Mouse (Mus musculus): Measurements from ENCODE around the gene St6gal1.
"Not testable (repeated sequence)": the region's sequence is repeated elsewhere in the genome, so short reads cannot be mapped to it uniquely, and the experiment has no call there.

St6gal1 gene

DNA sequence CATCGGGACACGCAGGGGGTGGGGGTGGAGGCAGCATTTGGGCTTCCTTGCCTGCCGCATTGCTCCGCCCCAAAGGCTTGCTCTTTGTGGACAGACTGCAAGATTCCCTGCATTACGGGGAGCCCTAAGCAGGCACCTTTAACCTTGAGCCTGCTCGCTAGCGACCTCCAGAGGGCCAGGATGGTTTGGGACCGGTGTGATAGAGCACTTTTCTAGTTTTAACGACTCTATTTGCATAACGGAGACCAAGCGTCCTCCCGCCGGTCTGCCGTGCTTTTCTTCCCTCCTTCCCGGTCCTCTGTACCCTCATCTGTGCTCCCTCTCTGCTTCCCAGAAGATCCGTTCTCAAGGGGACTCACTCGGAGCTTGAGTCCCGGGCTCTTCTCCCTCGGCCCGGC is at the start of gene St6gal1:
Gene St6gal1 (plus strand): TSS at position 70 of the 398 bp plus-strand sequence.
- peak; percentile 68 for ATAC-seq (ENCODE audit: insufficient number of reproducible peaks, low FRiP score, low TSS enrichment)

DNA sequence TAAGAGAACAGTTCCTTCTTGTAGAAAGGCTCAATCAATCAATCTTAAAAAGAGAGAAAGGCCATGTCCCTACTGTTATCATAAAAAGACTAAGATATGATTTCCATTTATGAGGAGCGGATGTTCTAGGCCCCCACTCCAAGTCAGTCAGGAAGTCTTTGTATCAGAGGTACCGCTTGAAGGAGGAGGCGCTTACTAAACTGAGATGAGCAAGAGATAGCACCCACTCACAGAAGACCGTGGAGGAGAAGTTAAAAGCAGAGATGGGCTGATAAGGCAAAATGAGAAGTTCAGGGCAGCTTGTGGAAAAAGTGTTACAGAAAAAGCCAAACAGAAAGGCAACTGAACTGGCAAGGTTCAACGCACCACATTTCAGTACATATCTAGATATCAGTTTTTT is 49.7 kb upstream of the St6gal1 start:
- no peak for ATAC-seq (ENCODE audit: insufficient number of reproducible peaks, low FRiP score, low TSS enrichment)

DNA sequence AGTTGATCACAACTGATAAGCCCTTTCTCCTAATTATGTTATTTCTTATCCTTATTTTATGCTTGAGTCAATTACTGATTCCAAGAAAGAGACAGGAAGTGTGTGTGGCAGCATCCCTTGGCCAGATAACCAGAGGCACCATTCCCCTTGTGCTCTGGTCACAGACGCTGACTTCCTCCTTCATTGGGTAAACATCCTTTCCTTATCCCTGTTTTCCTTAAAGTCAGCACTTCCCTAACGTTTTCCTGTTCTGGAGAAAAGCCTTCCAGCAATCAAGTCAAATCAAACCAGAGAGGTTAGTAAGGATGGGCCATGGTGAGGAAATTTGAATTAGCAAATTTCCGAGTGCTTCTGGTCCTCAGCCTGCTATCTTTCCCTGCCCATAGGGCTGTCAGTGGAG is 48.6 kb upstream of the St6gal1 start:
- ATAC-seq (ENCODE audit: insufficient number of reproducible peaks, low FRiP score, low TSS enrichment), result no peak

DNA sequence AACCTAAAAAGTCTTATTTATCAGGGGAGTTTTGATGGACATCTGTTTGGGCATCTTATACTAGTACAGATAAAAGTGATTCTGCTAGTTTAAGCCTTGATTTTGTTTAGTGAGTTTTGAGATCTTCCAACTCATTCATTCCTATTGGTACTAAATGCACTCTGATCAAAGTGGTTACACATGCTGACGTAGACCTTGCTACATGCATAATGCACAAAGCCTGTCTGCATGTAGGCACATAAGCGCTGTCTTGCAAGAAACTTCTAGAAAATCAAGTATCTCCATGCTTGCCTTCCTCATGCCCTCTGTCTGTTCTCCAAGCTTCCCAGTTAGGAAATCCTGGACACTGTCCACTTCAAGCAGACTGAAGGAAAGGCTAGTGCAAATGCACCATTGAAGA is 46.7 kb upstream of the St6gal1 start:
- ATAC-seq (ENCODE audit: insufficient number of reproducible peaks, low FRiP score, low TSS enrichment), result no peak

DNA sequence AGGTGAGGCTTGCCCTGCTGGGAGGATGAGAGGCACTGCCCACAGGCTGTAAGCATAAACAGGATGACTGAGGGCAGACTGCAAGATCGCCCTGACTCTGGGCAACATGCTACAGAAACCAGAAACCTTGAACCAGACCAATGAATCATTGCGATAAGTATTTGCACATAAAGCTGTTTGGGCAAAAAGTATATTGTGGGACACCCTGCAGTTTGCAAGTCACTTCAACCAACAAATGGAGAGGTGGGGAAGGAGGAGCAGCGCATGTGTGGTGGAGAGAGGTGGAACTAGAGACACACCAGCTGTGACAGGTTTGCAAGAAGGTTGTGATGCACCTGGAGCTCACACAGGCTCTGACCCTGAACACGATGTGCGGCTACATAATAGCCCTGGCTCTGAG is 45.7 kb upstream of the St6gal1 start:
- ATAC-seq (ENCODE audit: insufficient number of reproducible peaks, low FRiP score, low TSS enrichment), result no peak

DNA sequence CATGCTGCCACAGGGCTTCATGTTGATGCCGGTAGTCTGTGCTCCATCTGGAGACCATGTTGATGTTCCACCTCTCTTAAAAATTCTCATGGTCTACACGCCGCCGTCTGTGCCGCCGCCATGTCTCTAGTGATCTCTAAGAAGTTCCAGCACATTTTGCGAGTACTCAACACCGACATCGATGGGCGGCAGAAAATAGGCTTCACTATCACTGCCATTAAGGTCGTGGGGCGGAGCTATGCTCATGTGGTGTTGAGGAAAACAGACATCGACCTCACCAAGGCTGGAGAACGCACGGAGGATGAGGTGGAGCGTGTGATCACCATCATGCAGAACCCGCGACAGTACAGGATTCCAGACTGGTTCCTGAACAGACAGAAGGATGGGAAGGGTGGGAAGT is 45.1 kb upstream of the St6gal1 start:
- ATAC-seq (ENCODE audit: insufficient number of reproducible peaks, low FRiP score, low TSS enrichment), result not testable (repeated sequence)

DNA sequence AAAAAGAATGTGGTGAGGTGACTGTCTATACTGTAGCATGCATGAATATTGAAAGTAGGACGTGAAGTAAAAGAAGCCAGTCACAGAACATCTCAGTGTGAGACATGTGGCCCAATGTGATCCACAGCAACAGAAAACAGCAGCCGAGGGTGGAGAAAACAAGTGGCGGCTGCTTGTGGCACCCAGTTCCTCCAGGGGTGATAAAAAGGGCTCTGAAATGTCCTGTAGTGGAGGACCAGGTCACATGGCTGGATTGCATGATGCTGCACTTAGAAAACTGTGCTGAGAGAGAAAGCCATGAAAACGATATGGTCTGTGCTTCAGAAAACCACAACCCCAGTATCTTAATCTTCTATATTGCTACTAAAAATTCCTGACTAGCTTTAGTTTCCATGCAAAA is 43.5 kb upstream of the St6gal1 start:
- ATAC-seq (ENCODE audit: insufficient number of reproducible peaks, low FRiP score, low TSS enrichment), result no peak

DNA sequence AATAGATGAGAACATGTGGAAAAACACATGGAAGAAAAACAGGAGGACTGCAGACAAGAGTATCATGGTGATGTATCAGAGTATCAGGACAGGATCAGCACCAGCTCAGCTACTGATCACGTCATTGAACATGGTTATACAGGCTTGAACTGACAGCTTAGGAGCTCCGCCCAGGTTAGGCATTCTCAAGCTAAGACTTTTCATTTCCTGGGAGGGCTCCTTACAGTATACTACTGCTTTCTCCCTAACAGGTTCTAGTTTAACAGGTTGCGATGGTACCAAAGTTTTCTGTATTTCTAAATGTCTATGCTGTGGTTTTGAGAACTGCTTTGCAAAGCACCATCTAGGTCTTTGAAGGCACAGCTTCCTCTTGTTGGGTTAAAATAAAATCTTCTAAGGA is 43.1 kb upstream of the St6gal1 start:
- no peak for ATAC-seq (ENCODE audit: insufficient number of reproducible peaks, low FRiP score, low TSS enrichment)

DNA sequence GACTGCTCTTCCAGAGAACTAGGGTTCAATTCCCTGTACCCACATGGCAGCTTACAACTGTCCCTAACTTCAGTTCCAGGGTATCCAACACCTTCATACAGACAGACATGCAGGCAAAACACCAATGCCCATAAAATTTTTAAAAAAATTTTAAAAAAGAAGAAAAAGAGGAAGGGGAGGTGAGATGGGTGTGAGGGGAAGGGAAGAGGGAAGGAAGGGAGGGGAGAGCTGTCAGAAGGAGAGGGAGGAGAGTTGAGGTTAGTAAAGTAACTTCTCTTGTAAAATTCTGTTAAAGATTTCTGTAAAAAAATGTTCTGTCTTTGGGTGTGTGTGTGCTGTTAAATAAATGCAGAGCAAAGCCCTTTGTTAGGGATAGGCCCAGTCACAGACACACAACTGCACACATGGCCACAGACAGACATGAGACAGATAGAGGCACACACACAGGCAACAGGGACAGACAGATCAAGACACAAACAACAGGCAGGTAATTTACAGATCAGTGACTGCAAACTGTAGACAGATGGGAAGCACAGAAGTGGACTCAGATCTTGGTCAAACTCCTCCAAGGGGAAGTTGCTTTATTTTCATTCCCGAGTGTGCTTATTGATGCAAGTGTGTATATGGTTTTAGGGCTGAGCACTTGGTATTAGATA is 42.5 kb upstream of the St6gal1 start:
- no peak for ATAC-seq (ENCODE audit: insufficient number of reproducible peaks, low FRiP score, low TSS enrichment)

DNA sequence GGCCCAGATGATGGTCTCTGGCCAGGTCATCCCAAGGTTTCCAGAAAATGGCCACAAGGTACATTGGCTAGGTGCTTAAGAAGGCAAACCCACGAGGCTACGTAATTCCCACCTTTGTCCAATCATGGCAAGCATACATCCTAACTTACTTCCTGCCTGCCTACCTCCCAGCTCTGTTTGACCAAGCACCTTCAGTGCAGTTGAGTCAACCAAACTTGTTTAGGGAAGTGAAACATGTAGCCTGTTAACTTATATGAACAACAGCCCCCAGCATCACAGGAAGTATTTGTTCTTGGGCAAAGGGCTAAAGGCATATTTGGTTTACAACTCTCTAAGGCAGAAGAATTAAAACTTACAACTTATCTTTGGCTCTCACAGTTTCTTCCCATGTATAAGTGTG is 38.7 kb upstream of the St6gal1 start:
- ATAC-seq (ENCODE audit: insufficient number of reproducible peaks, low FRiP score, low TSS enrichment), result no peak

DNA sequence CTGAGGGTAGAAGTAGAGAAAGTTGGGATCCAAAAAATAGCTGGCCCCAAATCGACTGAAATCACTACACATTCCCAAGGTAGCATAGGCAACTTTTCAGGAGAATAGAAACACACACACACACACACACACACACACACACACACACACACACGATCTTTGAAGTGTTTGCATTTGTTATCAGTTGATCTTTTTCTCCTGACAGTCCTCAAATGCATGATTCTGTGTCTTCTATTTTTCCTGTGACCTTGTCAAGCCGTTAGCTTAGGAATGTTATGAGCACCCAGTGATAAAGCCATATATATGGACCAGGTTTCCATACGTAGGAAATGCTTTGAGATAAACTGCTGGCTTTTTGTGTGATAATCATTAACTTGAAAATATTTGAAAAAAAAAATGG is 38.1 kb upstream of the St6gal1 start:
- no peak for ATAC-seq (ENCODE audit: insufficient number of reproducible peaks, low FRiP score, low TSS enrichment)

DNA sequence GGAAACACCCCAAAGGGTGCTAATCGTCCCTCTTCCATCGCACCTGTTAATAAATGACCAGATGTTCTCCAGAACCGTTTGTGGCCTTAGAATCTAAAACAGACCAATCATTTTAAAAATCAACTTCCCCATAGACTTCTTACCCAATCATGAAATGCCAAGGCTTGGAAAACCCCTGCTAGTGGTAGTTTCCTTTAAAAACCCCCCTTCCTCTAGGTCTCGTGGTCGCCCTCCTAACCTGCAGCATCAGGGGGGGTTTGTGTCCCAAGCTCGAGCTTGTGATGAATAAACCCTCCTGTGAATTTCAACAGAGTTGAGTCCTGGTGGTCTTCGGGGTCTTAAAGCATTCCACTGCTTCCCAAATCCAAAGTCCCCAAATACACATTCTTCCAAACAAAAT is 36.6 kb upstream of the St6gal1 start:
- ATAC-seq (ENCODE audit: insufficient number of reproducible peaks, low FRiP score, low TSS enrichment), result no peak

DNA sequence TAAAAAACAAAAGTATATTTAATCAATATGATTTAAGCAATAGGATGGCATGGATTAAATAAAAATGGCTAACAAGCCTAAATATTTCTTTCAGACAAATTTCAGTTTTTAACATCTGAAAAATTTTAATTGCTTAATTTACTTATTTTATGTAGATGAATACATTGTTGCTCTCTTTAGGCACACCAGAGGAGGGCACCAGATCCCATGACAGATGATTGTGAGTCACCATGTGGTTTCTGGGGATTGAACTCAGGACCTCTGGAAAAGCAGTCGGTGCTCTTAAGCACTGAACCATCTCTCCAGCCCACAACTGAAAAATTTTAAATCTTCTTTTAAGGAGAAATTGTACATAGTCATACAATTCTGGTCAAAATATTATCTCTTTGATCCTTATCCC is 34.9 kb upstream of the St6gal1 start:
- no peak for ATAC-seq (ENCODE audit: insufficient number of reproducible peaks, low FRiP score, low TSS enrichment)

DNA sequence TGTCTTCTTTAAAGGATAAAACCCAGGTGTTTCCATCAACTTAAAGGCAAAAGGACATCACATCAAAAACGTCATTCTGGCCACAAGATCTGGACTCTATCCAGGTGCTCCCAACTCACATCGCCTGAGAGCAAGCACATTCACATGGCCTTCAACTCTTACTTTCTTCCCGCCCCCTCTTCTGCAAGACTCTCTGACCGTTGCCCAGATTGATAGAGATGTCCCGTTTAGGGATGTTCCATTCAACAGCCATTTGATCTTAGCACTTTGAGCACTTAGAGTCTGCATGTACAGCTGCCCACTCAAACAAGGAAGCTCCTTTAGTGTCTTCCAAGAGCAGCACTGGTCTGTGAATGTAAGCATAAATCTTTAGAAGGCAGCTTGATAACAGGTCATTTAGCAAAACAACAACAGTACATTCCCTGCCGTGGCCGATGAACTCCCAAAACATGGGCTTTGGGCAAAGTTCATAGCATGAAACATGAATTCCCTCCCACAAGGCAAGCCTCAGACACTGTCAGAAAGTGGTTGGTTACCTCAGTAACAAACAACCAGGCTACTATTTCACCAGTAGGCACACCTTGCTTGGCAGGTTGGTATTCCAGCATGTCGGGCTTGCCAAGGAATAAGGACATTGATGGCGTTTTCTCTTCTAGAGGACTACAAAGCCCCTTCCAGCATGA is 32.8 kb upstream of the St6gal1 start:
- ATAC-seq (ENCODE audit: insufficient number of reproducible peaks, low FRiP score, low TSS enrichment), result no peak

DNA sequence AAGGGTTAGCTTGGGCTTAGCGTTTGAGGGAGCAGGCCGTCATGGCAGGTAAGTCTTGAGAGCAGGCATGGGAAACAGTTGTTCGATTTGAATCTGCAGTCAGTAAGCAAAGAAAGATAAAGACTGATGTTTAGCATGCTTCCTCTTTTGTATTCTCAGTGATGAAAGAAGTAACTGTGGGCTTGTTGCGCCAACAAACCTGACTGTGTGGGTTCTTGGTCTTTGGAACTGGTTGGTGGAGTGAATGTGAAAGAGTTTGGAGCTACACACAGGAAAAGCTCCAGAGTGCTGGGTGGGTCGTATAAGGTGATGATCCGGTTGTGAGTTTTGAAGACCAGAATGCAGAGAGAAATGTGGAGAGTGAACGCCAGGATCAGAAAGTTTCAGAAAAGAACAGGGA is 28.9 kb upstream of the St6gal1 start:
- no peak for ATAC-seq (ENCODE audit: insufficient number of reproducible peaks, low FRiP score, low TSS enrichment)

DNA sequence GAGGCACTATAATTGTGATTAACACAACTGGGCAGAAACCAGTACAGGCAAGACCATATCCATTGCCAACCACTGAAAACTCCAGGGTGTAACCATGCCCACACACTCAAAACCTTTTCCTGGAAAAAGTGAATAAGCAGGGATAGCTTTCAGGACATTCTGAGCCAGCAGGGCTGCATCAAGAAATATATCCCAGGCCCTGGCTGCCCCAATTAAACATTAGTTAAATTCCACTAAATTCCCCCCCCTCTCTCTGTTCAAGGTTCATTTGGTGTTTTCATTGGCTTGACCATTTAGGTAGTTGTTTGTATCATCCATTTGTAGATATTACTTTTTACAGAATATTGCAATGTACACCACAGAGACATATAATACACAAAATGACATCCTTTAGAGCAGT is 28.2 kb upstream of the St6gal1 start:
- ATAC-seq (ENCODE audit: insufficient number of reproducible peaks, low FRiP score, low TSS enrichment), result no peak

DNA sequence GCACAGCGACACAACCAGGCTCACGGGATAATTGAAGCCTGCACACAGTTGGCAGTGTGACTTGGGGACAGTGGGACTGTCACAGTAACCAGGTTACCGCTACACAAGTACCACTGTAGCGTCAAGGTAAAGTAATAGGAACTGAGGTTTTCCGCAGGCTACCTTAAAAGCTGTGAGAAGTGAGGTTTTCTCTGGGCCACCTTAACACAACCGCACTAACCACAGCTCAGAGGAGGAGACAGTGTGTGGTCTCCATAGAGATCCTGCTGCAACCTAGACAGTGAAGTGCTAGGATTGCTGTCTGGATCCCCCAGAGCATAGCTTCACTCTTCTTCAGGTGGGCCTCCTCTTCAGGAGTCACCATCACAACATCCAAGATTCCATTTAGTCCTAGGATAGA is 27.7 kb upstream of the St6gal1 start:
- ATAC-seq (ENCODE audit: insufficient number of reproducible peaks, low FRiP score, low TSS enrichment), result no peak

DNA sequence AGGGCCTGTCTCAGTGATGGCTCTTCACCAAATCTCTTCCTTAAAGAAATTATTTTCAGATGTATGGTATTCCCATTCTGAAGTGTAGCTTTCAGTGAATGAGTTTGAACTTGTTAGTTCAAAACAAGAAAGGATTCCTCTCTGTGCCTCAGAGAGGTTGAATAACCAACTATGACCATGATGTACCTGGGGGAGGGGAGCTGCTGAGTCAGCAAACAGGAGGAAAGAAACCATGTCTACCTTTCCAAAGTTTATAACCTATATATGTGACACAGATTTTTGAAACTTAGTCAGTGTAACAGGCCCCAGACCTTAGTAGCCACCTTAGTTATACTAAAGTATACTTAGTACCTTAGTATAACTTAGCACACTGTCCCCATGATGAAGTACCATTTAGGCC is 23.0 kb upstream of the St6gal1 start:
- ATAC-seq (ENCODE audit: insufficient number of reproducible peaks, low FRiP score, low TSS enrichment), result no peak

DNA sequence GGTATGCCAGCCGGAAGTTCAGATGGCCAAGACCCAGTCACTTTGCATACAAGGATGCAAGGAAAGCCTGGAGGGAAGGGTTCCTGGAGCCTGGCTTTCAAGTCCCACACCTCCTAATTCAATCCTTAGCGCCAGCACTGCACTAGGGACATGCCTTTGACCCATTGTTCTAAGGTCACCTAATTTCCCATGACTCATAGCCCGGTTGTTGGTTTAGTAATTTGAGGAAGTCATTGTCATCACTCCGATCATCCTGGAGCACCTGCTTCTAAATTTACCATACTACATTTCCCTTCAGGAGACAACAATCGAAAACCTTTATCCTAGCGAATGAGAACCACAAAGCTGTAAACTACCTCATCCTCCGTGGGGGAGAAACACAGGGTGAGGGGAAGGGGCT is 10.2 kb upstream of the St6gal1 start:
- no peak for ATAC-seq (ENCODE audit: insufficient number of reproducible peaks, low FRiP score, low TSS enrichment)

DNA sequence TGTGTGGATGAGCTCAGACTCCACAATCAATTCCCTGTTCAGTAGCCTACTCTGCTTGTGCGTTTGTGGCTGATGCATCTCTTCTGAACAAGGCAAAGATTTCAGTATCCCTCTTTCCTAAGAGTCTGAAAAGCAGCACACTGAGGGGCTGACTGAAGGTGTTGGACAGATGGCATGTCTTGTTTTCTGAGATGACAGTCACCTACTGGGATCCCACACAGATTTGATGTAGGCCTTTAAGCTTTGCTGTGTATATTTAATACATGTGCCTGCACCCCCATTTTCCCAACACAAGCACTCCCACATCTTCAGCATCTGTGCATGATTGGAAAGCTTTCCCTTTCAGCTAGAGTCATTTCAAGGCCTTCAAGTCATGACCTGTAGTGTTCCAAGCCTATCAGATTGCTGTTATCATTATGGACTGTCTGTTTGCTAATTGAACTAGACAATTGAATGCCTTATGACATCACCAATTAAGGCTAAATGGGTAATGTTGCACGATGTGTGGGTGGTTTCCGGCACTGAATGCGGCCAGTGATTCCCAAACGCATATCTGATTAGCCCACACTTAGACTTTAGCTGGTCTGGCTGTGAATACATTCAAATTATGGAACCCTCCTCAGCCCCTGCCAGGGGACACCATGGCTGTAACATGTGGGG is 9.2 kb upstream of the St6gal1 start:
- ATAC-seq (ENCODE audit: insufficient number of reproducible peaks, low FRiP score, low TSS enrichment), result no peak

DNA sequence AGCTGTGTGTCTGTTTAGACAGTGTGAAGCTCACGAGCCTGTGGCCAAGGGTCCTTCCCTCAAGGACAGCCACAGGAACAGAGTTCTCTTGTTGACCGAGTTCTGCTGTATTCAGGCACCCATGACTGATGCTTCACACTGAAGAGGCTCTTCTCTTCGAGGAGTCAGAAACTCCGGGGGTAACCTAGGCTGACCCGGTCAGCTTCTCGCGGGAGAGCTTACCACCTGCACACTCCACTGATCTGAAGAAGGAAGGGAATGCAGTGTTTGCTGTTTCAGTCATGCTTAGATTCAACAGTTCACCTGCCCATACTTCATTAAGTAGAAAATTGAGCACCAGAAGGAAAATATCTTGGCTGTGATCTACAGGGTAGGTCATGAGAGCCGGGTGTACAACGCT is 8.2 kb upstream of the St6gal1 start:
- no peak for ATAC-seq (ENCODE audit: insufficient number of reproducible peaks, low FRiP score, low TSS enrichment)

DNA sequence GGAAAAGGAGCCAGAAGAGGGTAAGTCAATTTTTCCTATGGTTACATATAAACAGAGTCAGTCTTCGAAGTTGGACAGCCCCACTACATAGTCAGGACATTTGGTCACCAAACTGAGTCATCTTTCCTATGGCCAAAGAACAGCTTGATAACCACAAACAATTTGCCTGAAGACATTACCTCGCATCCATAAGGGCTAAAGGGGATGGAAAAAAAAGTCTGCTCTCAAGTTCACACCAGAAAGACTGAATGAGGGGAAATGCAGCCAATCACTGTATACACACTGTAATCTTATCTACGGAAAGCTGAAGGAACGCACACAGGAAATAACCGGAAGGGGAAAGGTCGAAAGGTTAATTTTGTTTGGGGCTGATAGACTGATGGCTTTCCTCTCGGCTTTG is 6.2 kb upstream of the St6gal1 start:
- ATAC-seq (ENCODE audit: insufficient number of reproducible peaks, low FRiP score, low TSS enrichment), result no peak

All from cerebellum, adult (tissue).